Mouse (Mus musculus) MEL (cell line): ENCODE data around the gene Txnrd2. TPM values are rescaled to one million over a fixed set of nuclear protein-coding genes. Genes with fewer than 3 reads are reported as not detected.
A peak's percentile ranks its signal among the peaks of the same experiment; 100 is the strongest.

ENCODE experiments used
- DNase-seq: peaks from one replicate; pipeline ENCODE4 v3.0.0; 2011; ENCODE audit warnings: low read depth, low spot score
- H3K27ac ChIP-seq: 2 replicates; pipeline ENCODE4 v1.5.1; 2012; ENCODE audit warnings: low read depth, mild to moderate bottlenecking, control low read depth, low read length, moderate library complexity; ENCODE audit not compliant: control insufficient read depth
- H3K27me3 ChIP-seq, 2 experiments: fragments of 150-350 bp in 1 of 2; sonication (generic) in 1 of 2; 2 replicates each; pipeline ENCODE4 v1.6.1; 2012; ENCODE audit warnings: low read length in 2 of 2, mild to moderate bottlenecking in 2 of 2, improper control_type of control experiment in 1 of 2, moderate library complexity in 1 of 2; ENCODE audit not compliant: insufficient read depth in 2 of 2, control insufficient read depth in 1 of 2
- H3K36me3 ChIP-seq, 2 experiments: 2 replicates each; pipeline ENCODE4 v1.6.1; 2012 to 2014; ENCODE audit warnings: low read length in 2 of 2, improper control_type of control experiment in 1 of 2, inconsistent platforms in 1 of 2, mild to moderate bottlenecking in 1 of 2; ENCODE audit not compliant: insufficient read depth in 2 of 2, control insufficient read depth in 1 of 2
- H3K4me1 ChIP-seq, 2 experiments: fragments of 150-350 bp in 1 of 2; sonication (generic) in 1 of 2; 2 replicates each; pipeline ENCODE4 v1.6.1; 2012; ENCODE audit warnings: low read length in 2 of 2, improper control_type of control experiment in 1 of 2, mild to moderate bottlenecking in 1 of 2; ENCODE audit not compliant: insufficient read depth in 2 of 2, control insufficient read depth in 1 of 2
- H3K4me3 ChIP-seq, 2 experiments: fragments of 150-350 bp in 1 of 2; sonication (generic) in 1 of 2; 2 replicates each; pipeline ENCODE4 v1.5.1; 2012; ENCODE audit warnings: low read depth in 2 of 2, low read length in 2 of 2, mild to moderate bottlenecking in 2 of 2, moderate library complexity in 2 of 2, control low read depth in 1 of 2, improper control_type of control experiment in 1 of 2; ENCODE audit not compliant: control insufficient read depth in 1 of 2, insufficient read depth in 1 of 2
- H3K79me2 ChIP-seq: 2 replicates; pipeline ENCODE4 v1.6.1; 2012; ENCODE audit warnings: mild to moderate bottlenecking, low read length, moderate library complexity; ENCODE audit not compliant: control insufficient read depth, poor library complexity, insufficient read depth
- H3K9ac ChIP-seq: 2 replicates; pipeline ENCODE4 v1.6.1; 2012; ENCODE audit warnings: low read depth, mild to moderate bottlenecking, control low read depth, low read length, moderate library complexity; ENCODE audit not compliant: control insufficient read depth, poor library complexity, severe bottlenecking
- H3K9me3 ChIP-seq: fragments of 150-350 bp; sonication (generic); replicated peaks from 2 replicates; pipeline ENCODE4 v1.6.1; 2012; ENCODE audit warnings: mild to moderate bottlenecking, low read length, improper control_type of control experiment, moderate library complexity; ENCODE audit not compliant: insufficient read depth
- CHD2 ChIP-seq: IDR thresholded peaks from 2 replicates; pipeline ENCODE4 v1.6.1; 2011; ENCODE audit warnings: low read length, improper control_type of control experiment
- CTCF ChIP-seq, 3 experiments: IDR thresholded peaks in 2 of 3; conservative IDR thresholded peaks in 1 of 3; 2 replicates each; pipeline ENCODE4 v1.5.1; 2011 to 2012; ENCODE audit warnings: low read length in 3 of 3, low read depth in 2 of 3, mild to moderate bottlenecking in 2 of 3, improper control_type of control experiment in 1 of 3, inconsistent platforms in 1 of 3, mixed read lengths in 1 of 3, moderate library complexity in 1 of 3; ENCODE audit not compliant: control insufficient read depth in 1 of 3, insufficient read depth in 1 of 3, poor library complexity in 1 of 3, severe bottlenecking in 1 of 3
- E2F4 ChIP-seq: IDR thresholded peaks from 2 replicates; pipeline ENCODE4 v1.6.1; 2011; ENCODE audit warnings: low read depth, low read length, improper control_type of control experiment, borderline replicate concordance
- ETS1 ChIP-seq: IDR thresholded peaks from 2 replicates; pipeline ENCODE4 v1.6.1; 2012; ENCODE audit warnings: low read depth, mild to moderate bottlenecking, inconsistent platforms, low read length, improper control_type of control experiment, moderate library complexity
- GABPA ChIP-seq: IDR thresholded peaks from 2 replicates; pipeline ENCODE4 v1.6.1; 2012; ENCODE audit warnings: low read depth, mild to moderate bottlenecking, inconsistent platforms, low read length, improper control_type of control experiment, moderate library complexity
- MAX ChIP-seq: IDR thresholded peaks from 2 replicates; pipeline ENCODE4 v1.6.1; 2011; ENCODE audit warnings: low read length, improper control_type of control experiment
- MAZ ChIP-seq: IDR thresholded peaks from 2 replicates; pipeline ENCODE4 v1.6.1; 2012; ENCODE audit warnings: low read depth, mild to moderate bottlenecking, inconsistent platforms, low read length, improper control_type of control experiment
- MXI1 ChIP-seq: IDR thresholded peaks from 2 replicates; pipeline ENCODE4 v1.6.1; 2011; ENCODE audit warnings: mild to moderate bottlenecking, low read depth, low read length, improper control_type of control experiment
- NELFE ChIP-seq: IDR thresholded peaks from 2 replicates; pipeline ENCODE4 v1.6.1; 2011; ENCODE audit warnings: low read depth, low read length, improper control_type of control experiment
- POLR2A ChIP-seq, 2 experiments: IDR thresholded peaks; 2 replicates each; pipeline ENCODE4 v1.6.1; 2011 to 2012; ENCODE audit warnings: low read length in 2 of 2, mild to moderate bottlenecking in 2 of 2, control low read depth in 1 of 2, improper control_type of control experiment in 1 of 2, low read depth in 1 of 2, moderate library complexity in 1 of 2; ENCODE audit not compliant: control insufficient read depth in 1 of 2, insufficient read depth in 1 of 2, poor library complexity in 1 of 2
- POLR2AphosphoS2 ChIP-seq: IDR thresholded peaks from 2 replicates; pipeline ENCODE4 v1.6.1; 2011; ENCODE audit warnings: low read length, improper control_type of control experiment
- RCOR1 ChIP-seq: IDR thresholded peaks from 2 replicates; pipeline ENCODE4 v1.6.1; 2012; ENCODE audit warnings: low read depth, mild to moderate bottlenecking, inconsistent platforms, low read length, improper control_type of control experiment
- SIN3A ChIP-seq: IDR thresholded peaks from 2 replicates; pipeline ENCODE4 v1.6.1; 2012; ENCODE audit warnings: low read length, improper control_type of control experiment, inconsistent platforms
- SMC3 ChIP-seq: IDR thresholded peaks from 2 replicates; pipeline ENCODE4 v1.6.1; 2011; ENCODE audit warnings: low read depth, low read length, improper control_type of control experiment
- TCF12 ChIP-seq: IDR thresholded peaks from 2 replicates; pipeline ENCODE4 v1.6.1; 2014; ENCODE audit warnings: low read depth, mild to moderate bottlenecking, inconsistent platforms, low read length, improper control_type of control experiment, moderate library complexity
- UBTF ChIP-seq: IDR thresholded peaks from 2 replicates; pipeline ENCODE4 v1.6.1; 2012; ENCODE audit warnings: low read depth, mild to moderate bottlenecking, inconsistent platforms, low read length, improper control_type of control experiment, moderate library complexity, borderline replicate concordance; ENCODE audit not compliant: insufficient read depth
- ZC3H11A ChIP-seq: IDR thresholded peaks from 2 replicates; pipeline ENCODE4 v1.6.1; 2012; ENCODE audit warnings: low read depth, mild to moderate bottlenecking, inconsistent platforms, low read length, improper control_type of control experiment
- ZMIZ1 ChIP-seq: IDR thresholded peaks from 2 replicates; pipeline ENCODE4 v1.6.1; 2012; ENCODE audit warnings: low read depth, mild to moderate bottlenecking, inconsistent platforms, low read length, improper control_type of control experiment, moderate library complexity
- polyA plus RNA-seq, 2 experiments: library from polyadenylated mRNA; stranded (reverse) in 1 of 2; unstranded in 1 of 2; fragments of >175 nt in 1 of 2; fragments of >200 nt in 1 of 2; gene quantifications; 2 replicates each; pipeline versions ENCODE4 v1.2.1 to v1.2.4; 2012; ENCODE audit warnings: low replicate concordance in 2 of 2, low read depth in 1 of 2; ENCODE audit not compliant: insufficient read length in 2 of 2, insufficient read depth in 1 of 2, missing spikeins in 1 of 2
- total RNA-seq: library from RNA; depleted of rRNA; stranded (reverse); fragments of 300-350 nt; gene quantifications from 2 replicates; pipeline ENCODE4 v1.2.3, GENCODE M21; 2012

The Txnrd2 gene
- total and polyA plus RNA-seq, 3 experiments = 31.2 to 46.8 TPM; not detected in 1

DNA sequence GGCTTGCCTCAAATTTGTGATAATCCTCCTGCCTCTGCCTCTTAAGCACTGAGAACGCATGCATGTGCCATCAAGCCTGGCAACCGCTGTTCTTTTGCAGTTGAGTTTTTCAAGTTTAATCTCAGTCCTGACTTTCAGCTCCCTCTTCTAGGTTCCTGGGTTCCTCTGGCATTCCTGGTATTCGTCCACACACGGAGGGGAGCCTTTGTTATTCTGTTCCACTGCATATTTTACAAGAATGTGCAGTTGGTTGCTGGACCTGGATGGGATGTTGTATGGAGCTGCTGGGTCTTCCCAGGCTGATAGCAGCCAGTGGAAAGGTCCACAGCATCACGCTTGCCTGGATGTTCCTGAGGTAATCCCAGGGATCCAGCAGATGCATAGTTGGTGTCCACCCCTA, 40.8 kb upstream of the Txnrd2 start:
- Histone ChIP-seq H3K4me3 (no peak overlapping the region), H3K27ac (no peak overlapping the region), H3K36me3 (peaks cover 0 to 25% of the 10 kb centered on the region in 2 experiments; a peak in 2 of 4 replicates), H3K9me3 (no peaks in the 10 kb centered on the region), H3K27me3 (no peaks in the 10 kb centered on the region), H3K9ac (no peak overlapping the region), H3K79me2 (no peaks in the 10 kb centered on the region), H3K4me1 (peaks cover 13 to 33% of the 10 kb centered on the region in 2 experiments)
- DNase-seq = no peak
- TF ChIP-seq NELFE (no peak), RCOR1 (no peak), TCF12 (no peak), SIN3A (no peak), MAX (no peak), CTCF (IDR thresholded peaks at IDR 0.05 in 2 of 3, conservative IDR thresholded peaks at IDR 0.05 in 1 of 3; ENCODE audit: control insufficient read depth in 1 of 3, insufficient read depth in 1 of 3, low read depth in 2 of 3, low read length in 3 of 3, poor library complexity in 1 of 3, severe bottlenecking in 1 of 3) (no peak)

DNA sequence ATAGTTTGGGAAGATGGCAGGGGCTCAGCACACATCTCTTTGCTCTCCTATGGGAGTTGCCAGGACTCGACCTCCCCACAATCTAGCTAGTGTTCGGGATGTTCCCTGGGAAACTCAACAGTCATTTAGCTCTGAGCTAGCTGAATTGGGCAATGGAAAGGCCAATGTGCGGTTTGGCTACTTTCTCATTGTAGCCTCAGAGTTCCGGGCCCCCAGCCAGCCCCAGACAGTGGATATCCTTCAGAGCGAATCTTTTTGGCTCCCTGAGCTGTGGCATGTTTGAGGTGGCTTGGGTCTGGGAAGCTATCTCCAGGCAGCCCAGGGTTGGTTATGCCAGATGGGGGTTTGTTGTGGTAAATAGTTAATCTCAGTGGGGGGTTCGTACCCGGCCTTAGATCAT, 39.7 kb upstream of the Txnrd2 start:
- no peak overlapping the region for H3K9ac ChIP-seq
- peaks cover 0 to 25% of the 10 kb centered on the region in 2 experiments; a peak in 2 of 4 replicates for H3K36me3 ChIP-seq
- peak overlapping the region; percentile 86 for H3K27ac ChIP-seq
- peaks cover 13 to 33% of the 10 kb centered on the region in 2 experiments for H3K4me1 ChIP-seq
- H3K9me3 ChIP-seq = no peaks in the 10 kb centered on the region
- H3K27me3 ChIP-seq = no peaks in the 10 kb centered on the region
- H3K4me3 ChIP-seq = no peak overlapping the region
- no peak for DNase-seq
- TF ChIP-seq SMC3 = no peak
- no peak for TF ChIP-seq POLR2AphosphoS2
- no peak for TF ChIP-seq E2F4
- no peak for TF ChIP-seq GABPA
- TF ChIP-seq MXI1 = no peak
- TF ChIP-seq UBTF = no peak
- TF ChIP-seq POLR2A (IDR thresholded peaks at IDR 0.05; ENCODE audit: control insufficient read depth in 1 of 2, insufficient read depth in 1 of 2, low read depth in 1 of 2, low read length in 2 of 2, poor library complexity in 1 of 2) = no peak
- TF ChIP-seq ETS1 = no peak
- no peak for TF ChIP-seq ZC3H11A
- no peak for TF ChIP-seq CHD2
- TF ChIP-seq MAZ = no peak
- no peak for TF ChIP-seq ZMIZ1
- TF ChIP-seq, all 39 proteins: peak for 0
- no peaks in the 10 kb centered on the region for H3K79me2 ChIP-seq
